Mouse (Mus musculus): ENCODE results near the gene Rmdn2.

Gene Rmdn2

GRCm38 (mm10) chr17:79611545-79611944 lies at the start of gene Rmdn2:
Rmdn2 (plus strand) TSS chr17:79611863.
- DNase-seq = no peak

- DNase-seq = no peak
Measured at GRCm38 (mm10) chr17:79563067-79563620, 48.5 kb upstream of the Rmdn2 start.

- DNase-seq = no peak
Measured at GRCm38 (mm10) chr17:79563721-79564120, 47.9 kb upstream of the Rmdn2 start.

GRCm38 (mm10) chr17:79565241-79565961 lies 46.3 kb upstream of the Rmdn2 start:
- no peak for DNase-seq

GRCm38 (mm10) chr17:79568401-79568800 lies 43.3 kb upstream of the Rmdn2 start:
- DNase-seq = no peak

GRCm38 (mm10) chr17:79578328-79578727 lies 33.3 kb upstream of the Rmdn2 start:
- DNase-seq = no peak

- peak; percentile 65 to 83 for DNase-seq
Measured at GRCm38 (mm10) chr17:79580264-79580920, 31.3 kb upstream of the Rmdn2 start.

- DNase-seq = no peak
Measured at GRCm38 (mm10) chr17:79583466-79583865, 28.2 kb upstream of the Rmdn2 start.

GRCm38 (mm10) chr17:79584246-79584800 lies 27.3 kb upstream of the Rmdn2 start:
- no peak for DNase-seq

- DNase-seq = no peak
Measured at GRCm38 (mm10) chr17:79589913-79590312, 21.8 kb upstream of the Rmdn2 start.

- DNase-seq = no peak
Measured at GRCm38 (mm10) chr17:79595996-79596395, 15.7 kb upstream of the Rmdn2 start.

- DNase-seq = no peak
Measured at GRCm38 (mm10) chr17:79598151-79598550, 13.5 kb upstream of the Rmdn2 start.

- DNase-seq = no peak
Measured at GRCm38 (mm10) chr17:79598596-79599577, 12.8 kb upstream of the Rmdn2 start.

- no peak for DNase-seq
Measured at GRCm38 (mm10) chr17:79600108-79600507, 11.6 kb upstream of the Rmdn2 start.

- no peak for DNase-seq
Measured at GRCm38 (mm10) chr17:79602381-79602780, 9.3 kb upstream of the Rmdn2 start.

GRCm38 (mm10) chr17:79603427-79603826 lies 8.2 kb upstream of the Rmdn2 start:
- DNase-seq = no peak

- DNase-seq = no peak
Measured at GRCm38 (mm10) chr17:79605794-79606193, 5.9 kb upstream of the Rmdn2 start.

GRCm38 (mm10) chr17:79609697-79610096 lies 2.0 kb upstream of the Rmdn2 start:
- DNase-seq = no peak

- DNase-seq = no peak
Measured at GRCm38 (mm10) chr17:79610163-79610755, 1.4 kb upstream of the Rmdn2 start.

GRCm38 (mm10) chr17:79614691-79615588 lies 3.3 kb downstream of the Rmdn2 start:
- DNase-seq = peak; percentile 70 to 89

GRCm38 (mm10) chr17:79615897-79616296 lies 4.2 kb downstream of the Rmdn2 start:
- no peak for DNase-seq
